Mouse (Mus musculus) adrenal gland, adult (tissue): ENCODE measurements around the gene Egfl8.

ENCODE experiments used
- DNase-seq, 2 experiments: peaks; one replicate each; pipeline ENCODE4 v3.0.0; 2022 to 2023; ENCODE audit warnings: low spot score in 1 of 2; ENCODE audit not compliant: inconsistent age in 2 of 2

Egfl8 gene

GRCm38 (mm10) chr17:34601796-34602195 lies 14.0 kb downstream of the Egfl8 start:
- DNase-seq, result peak; percentile 30 to 56

GRCm38 (mm10) chr17:34599891-34600290 lies 15.9 kb downstream of the Egfl8 start:
- peak; percentile 21 to 43 for DNase-seq

- peak in 1 of 2 experiments; percentile 46 for DNase-seq
Measured at GRCm38 (mm10) chr17:34597566-34598095, 18.1 kb downstream of the Egfl8 start, which contains the start of gene Ager. Gene Ager (plus strand): TSS chr17:34597862.

GRCm38 (mm10) chr17:34596098-34596497 lies 19.7 kb downstream of the Egfl8 start:
- no peak for DNase-seq

GRCm38 (mm10) chr17:34593752-34594525 lies 21.8 kb downstream of the Egfl8 start:
- DNase-seq, result peak; percentile 34 to 54

GRCm38 (mm10) chr17:34592581-34593549 lies 22.9 kb downstream of the Egfl8 start:
- peak; percentile 56 to 78 for DNase-seq

GRCm38 (mm10) chr17:34591994-34592375 lies 23.8 kb downstream of the Egfl8 start:
- DNase-seq, result peak; percentile 92 to 96

- DNase-seq, result peak; percentile 37 to 72
Measured at GRCm38 (mm10) chr17:34591029-34591993, 24.5 kb downstream of the Egfl8 start, which contains the start of gene Pbx2. Gene Pbx2 (plus strand): TSS chr17:34591266.

- peak; percentile 38 to 58 for DNase-seq
Measured at GRCm38 (mm10) chr17:34590154-34590987, 25.4 kb downstream of the Egfl8 start.

- peak; percentile 54 to 74 for DNase-seq
Measured at GRCm38 (mm10) chr17:34589681-34590101, 26.1 kb downstream of the Egfl8 start, which contains the start of gene Gpsm3. Gene Gpsm3 (plus strand): TSS chr17:34589806.

- peak in 1 of 2 experiments; percentile 35 for DNase-seq
Measured at GRCm38 (mm10) chr17:34589206-34589605, 26.6 kb downstream of the Egfl8 start.

GRCm38 (mm10) chr17:34588767-34589166 lies 27.0 kb downstream of the Egfl8 start:
- peak in 1 of 2 experiments; percentile 42 for DNase-seq

GRCm38 (mm10) chr17:34587814-34588213 lies 28.0 kb downstream of the Egfl8 start:
- DNase-seq, result no peak

- DNase-seq, result peak; percentile 98 to 99
Measured at GRCm38 (mm10) chr17:34587423-34587811, 28.4 kb downstream of the Egfl8 start.

GRCm38 (mm10) chr17:34586796-34587422 lies 28.9 kb downstream of the Egfl8 start:
- peak; percentile 87 to 92 for DNase-seq

GRCm38 (mm10) chr17:34585877-34586771 lies 29.6 kb downstream of the Egfl8 start:
- DNase-seq, result peak in 1 of 2 experiments; percentile 44

- no peak for DNase-seq
Measured at GRCm38 (mm10) chr17:34585121-34585520, 30.6 kb downstream of the Egfl8 start.

- no peak for DNase-seq
Measured at GRCm38 (mm10) chr17:34583819-34584218, 32.0 kb downstream of the Egfl8 start.
